Mouse (Mus musculus): ENCODE results near the gene Rasgrp1. TPM values are rescaled to one million over a fixed set of nuclear protein-coding genes. Genes with fewer than 3 reads are reported as not detected.

The Rasgrp1 gene
- total and polyA plus RNA-seq, 3 experiments = 0.38 to 0.83 (median 0.42) TPM

DNA sequence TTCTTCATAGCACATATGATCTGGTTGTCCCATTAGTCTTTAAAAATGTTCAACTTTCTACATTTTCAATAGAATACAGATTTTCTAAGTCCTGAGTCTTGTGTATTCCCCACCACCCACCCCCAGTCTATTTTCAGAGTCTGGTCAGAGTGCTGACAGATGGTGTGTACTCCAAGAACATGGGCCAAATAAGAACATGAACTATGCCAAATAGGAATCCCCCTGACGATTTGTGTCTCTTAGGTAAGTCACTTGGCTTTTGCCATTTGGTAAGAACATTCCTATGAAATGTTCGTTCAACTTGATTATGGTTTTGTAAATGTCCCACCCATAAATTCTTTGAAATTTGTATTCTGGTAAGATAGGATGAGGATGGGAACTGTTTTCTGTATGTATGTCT lies 33.8 kb downstream of the Rasgrp1 start:
- no peak for DNase-seq (ENCODE audit: extremely low read depth)

GRCm38 (mm10) chr2:117307959-117308358 lies 34.8 kb downstream of the Rasgrp1 start:
- Histone ChIP-seq H3K4me2 (ENCODE audit: insufficient read depth, low read depth, poor library complexity, severe bottlenecking) (no peak overlapping the region), H3K27me3 (replicated peaks) (no peaks in the 10 kb centered on the region), H3K9me3 (replicated peaks; ENCODE audit: low read length) (no peaks in the 10 kb centered on the region), H3K4me1 (ENCODE audit: control insufficient read depth in 1 of 2, insufficient read depth in 2 of 2) (peaks cover 11 to 28% of the 10 kb centered on the region in 2 experiments), H3K4me3 (replicated peaks in 1 of 3; ENCODE audit: low read depth in 2 of 3, low read length in 2 of 3, poor library complexity in 1 of 3) (no peak overlapping the region), H3K27ac (ENCODE audit: insufficient read depth, low read depth) (no peak overlapping the region), H3K79me2 (replicated peaks; ENCODE audit: control insufficient read depth, extremely low read depth, insufficient read depth, poor library complexity, severe bottlenecking) (no peaks in the 10 kb centered on the region), H3K36me3 (replicated peaks in 1 of 2; ENCODE audit: control insufficient read depth in 1 of 2, insufficient read depth in 1 of 2, low read length in 1 of 2) (no peaks in the 10 kb centered on the region), H3K9ac (ENCODE audit: insufficient read depth, low read depth) (no peak overlapping the region)
- TF ChIP-seq TCF12 (IDR thresholded peaks at IDR 0.05; ENCODE audit: low read depth, low read length) (no peak), ZNF384 (IDR thresholded peaks at IDR 0.05; ENCODE audit: low read depth, low read length) (no peak)
- no peak for DNase-seq (ENCODE audit: extremely low read depth)
- dilution Hi-C loops (cut with MboI; ENCODE audit: extremely low pct_ligation_motif_present, extremely low pct_unique_long_range_greater_than_20kb, low sequenced_read_pairs) = no loop called here
- in situ Hi-C loops (cut with MboI; ENCODE audit: low pct_ligation_motif_present, low pct_unique_long_range_greater_than_20kb, low sequenced_read_pairs) = no loop called here

More for the DNA sequence above, 33.8 kb downstream of the Rasgrp1 start:
- no peak overlapping the region for H3K4me3 ChIP-seq (replicated peaks in 1 of 3; ENCODE audit: low read depth in 2 of 3, low read length in 2 of 3, poor library complexity in 1 of 3)
- H3K27me3 ChIP-seq (replicated peaks) = no peaks in the 10 kb centered on the region
- H3K4me1 ChIP-seq (ENCODE audit: control insufficient read depth in 1 of 2, insufficient read depth in 2 of 2) = peaks cover 4 to 17% of the 10 kb centered on the region in 2 experiments; a peak in 3 of 4 replicates
- H3K36me3 ChIP-seq (replicated peaks in 1 of 2; ENCODE audit: control insufficient read depth in 1 of 2, insufficient read depth in 1 of 2, low read length in 1 of 2) = no peaks in the 10 kb centered on the region
- H3K27ac ChIP-seq (ENCODE audit: insufficient read depth, low read depth) = no peak overlapping the region
- H3K9ac ChIP-seq (ENCODE audit: insufficient read depth, low read depth) = no peak overlapping the region
- H3K9me3 ChIP-seq (replicated peaks; ENCODE audit: low read length) = no peaks in the 10 kb centered on the region
- H3K79me2 ChIP-seq (replicated peaks; ENCODE audit: control insufficient read depth, extremely low read depth, insufficient read depth, poor library complexity, severe bottlenecking) = no peaks in the 10 kb centered on the region
- no peak for TF ChIP-seq TBP (conservative IDR thresholded peaks at IDR 0.05; ENCODE audit: low read depth, low read length)
- TF ChIP-seq RCOR1 (conservative IDR thresholded peaks at IDR 0.05; ENCODE audit: low read depth, low read length) = no peak
- no peak for TF ChIP-seq ZKSCAN1 (IDR thresholded peaks at IDR 0.05; ENCODE audit: borderline replicate concordance, low read depth, low read length)
- no peak for TF ChIP-seq GABPA (IDR thresholded peaks at IDR 0.05; ENCODE audit: insufficient replicate concordance, low read depth, low read length)
- no peak for TF ChIP-seq USF2 (conservative IDR thresholded peaks at IDR 0.05; ENCODE audit: low read depth, low read length)
- no peak for TF ChIP-seq PAX5 (IDR thresholded peaks at IDR 0.05; ENCODE audit: low read length)
- TF ChIP-seq MYC (IDR thresholded peaks at IDR 0.05; ENCODE audit: low read depth, low read length) = no peak
- no peak for TF ChIP-seq JUN (IDR thresholded peaks at IDR 0.05; ENCODE audit: insufficient read depth, low read depth, low read length)
- TF ChIP-seq CHD2 (IDR thresholded peaks at IDR 0.05; ENCODE audit: low read length) = no peak
- TF ChIP-seq CTCF (conservative IDR thresholded peaks at IDR 0.05 in 1 of 2, IDR thresholded peaks at IDR 0.05 in 1 of 2; ENCODE audit: low read depth in 2 of 2, low read length in 2 of 2) = no peak
- TF ChIP-seq E2F4 (IDR thresholded peaks at IDR 0.05; ENCODE audit: insufficient replicate concordance, low read depth, low read length) = no peak
- dilution Hi-C loops (cut with MboI; ENCODE audit: extremely low pct_ligation_motif_present, extremely low pct_unique_long_range_greater_than_20kb, low sequenced_read_pairs) = no loop called here
- in situ Hi-C loops (cut with MboI; ENCODE audit: low pct_ligation_motif_present, low pct_unique_long_range_greater_than_20kb, low sequenced_read_pairs) = no loop called here
- H3K4me2 ChIP-seq (ENCODE audit: insufficient read depth, low read depth, poor library complexity, severe bottlenecking) = no peak overlapping the region

GRCm38 (mm10) chr2:117304941-117305340 lies 37.9 kb downstream of the Rasgrp1 start:
- Histone ChIP-seq H3K4me1 (ENCODE audit: control insufficient read depth in 1 of 2, insufficient read depth in 2 of 2) (peaks cover 15 to 28% of the 10 kb centered on the region in 2 experiments), H3K27ac (ENCODE audit: insufficient read depth, low read depth) (no peak overlapping the region), H3K4me3 (replicated peaks in 1 of 3; ENCODE audit: low read depth in 2 of 3, low read length in 2 of 3, poor library complexity in 1 of 3) (no peak overlapping the region), H3K9me3 (replicated peaks; ENCODE audit: low read length) (no peaks in the 10 kb centered on the region), H3K36me3 (replicated peaks in 1 of 2; ENCODE audit: control insufficient read depth in 1 of 2, insufficient read depth in 1 of 2, low read length in 1 of 2) (no peaks in the 10 kb centered on the region), H3K27me3 (replicated peaks) (no peaks in the 10 kb centered on the region), H3K9ac (ENCODE audit: insufficient read depth, low read depth) (no peak overlapping the region), H3K79me2 (replicated peaks; ENCODE audit: control insufficient read depth, extremely low read depth, insufficient read depth, poor library complexity, severe bottlenecking) (no peaks in the 10 kb centered on the region), H3K4me2 (ENCODE audit: insufficient read depth, low read depth, poor library complexity, severe bottlenecking) (no peak overlapping the region)
- TF ChIP-seq MAZ (IDR thresholded peaks at IDR 0.05; ENCODE audit: low read depth, low read length) = no peak
- no peak for TF ChIP-seq ZC3H11A (IDR thresholded peaks at IDR 0.05; ENCODE audit: low read depth, low read length)
- no peak for TF ChIP-seq TCF12 (IDR thresholded peaks at IDR 0.05; ENCODE audit: low read depth, low read length)
- no peak for TF ChIP-seq ELF1 (IDR thresholded peaks at IDR 0.05; ENCODE audit: low read depth, low read length)
- no peak for TF ChIP-seq CHD2 (IDR thresholded peaks at IDR 0.05; ENCODE audit: low read length)
- TF ChIP-seq ZKSCAN1 (IDR thresholded peaks at IDR 0.05; ENCODE audit: borderline replicate concordance, low read depth, low read length) = no peak
- no peak for TF ChIP-seq USF1 (IDR thresholded peaks at IDR 0.05; ENCODE audit: low read depth, low read length)
- TF ChIP-seq BHLHE40 (IDR thresholded peaks at IDR 0.05; ENCODE audit: low read depth, low read length) = no peak
- no peak for TF ChIP-seq GABPA (IDR thresholded peaks at IDR 0.05; ENCODE audit: insufficient replicate concordance, low read depth, low read length)
- TF ChIP-seq NELFE (IDR thresholded peaks at IDR 0.05; ENCODE audit: low read depth, low read length) = no peak
- no peak for TF ChIP-seq CHD1 (IDR thresholded peaks at IDR 0.05; ENCODE audit: low read depth, low read length)
- dilution Hi-C loops (cut with MboI; ENCODE audit: extremely low pct_ligation_motif_present, extremely low pct_unique_long_range_greater_than_20kb, low sequenced_read_pairs) = no loop called here
- in situ Hi-C loops (cut with MboI; ENCODE audit: low pct_ligation_motif_present, low pct_unique_long_range_greater_than_20kb, low sequenced_read_pairs) = no loop called here
- no peak for DNase-seq (ENCODE audit: extremely low read depth)
